Mouse (Mus musculus) forebrain, embryonic 10.5 days (tissue): ENCODE results near the gene Wdpcp. TPM values are rescaled to one million over a fixed set of nuclear protein-coding genes. Genes with fewer than 3 reads are reported as not detected.
A peak's percentile ranks its signal among the peaks of the same experiment; 100 is the strongest.

Experiments
- DNase-seq: peaks from one replicate; pipeline ENCODE4 v3.0.0-alpha.2; 2017; ENCODE audit warnings: low spot score; ENCODE audit errors: extremely low spot score
- H3K27ac ChIP-seq: fragments of 300-500 bp; sonication (generic); 2 replicates; pipeline ENCODE4 v1.5.1; 2016; ENCODE audit warnings: mild to moderate bottlenecking
- H3K27me3 ChIP-seq: fragments of 300-500 bp; sonication (generic); 2 replicates; pipeline ENCODE4 v1.6.1; 2016; ENCODE audit warnings: mild to moderate bottlenecking; ENCODE audit not compliant: poor library complexity, severe bottlenecking
- H3K36me3 ChIP-seq: fragments of 300-500 bp; sonication (generic); replicated peaks from 2 replicates; pipeline ENCODE4 v1.6.1; 2016; ENCODE audit warnings: mild to moderate bottlenecking, moderate library complexity
- H3K4me1 ChIP-seq: fragments of 300-500 bp; sonication (generic); 2 replicates; pipeline ENCODE4 v1.6.1; 2016
- H3K4me3 ChIP-seq: fragments of 300-500 bp; sonication (generic); 2 replicates; pipeline ENCODE4 v1.5.1; 2016; ENCODE audit warnings: mild to moderate bottlenecking, moderate library complexity
- H3K9me3 ChIP-seq: fragments of 300-500 bp; sonication (generic); 2 replicates; pipeline ENCODE4 v1.6.1; 2016; ENCODE audit warnings: mild to moderate bottlenecking, moderate library complexity
- whole genome bisulfite sequencing: fragments of 180-500 bp; shearing (Covaris S2); methylation state at CpG from one replicate; pipeline ENCODE4 v1.1.7; 2016; 5-methylcytosine and 5-hydroxymethylcytosine counted together
- microRNA-seq: library from miRNA; unstranded; fragments of <30 nt; microRNA quantifications from one replicate; pipeline ENCODE4, GENCODE M21; 2017
- polyA plus RNA-seq: library from polyadenylated mRNA; unstranded; fragments of >200 nt; fragmentation: Nextera tagmentation; extraction: Ambion mirVana; gene quantifications from 2 replicates; pipeline ENCODE4 v1.2.1, GENCODE M21; 2016

Wdpcp gene
- polyA plus RNA-seq, 1 experiment from 2014 or later: 11.4 TPM

GRCm38 (mm10) chr11:21864000-21864399 is 292.0 kb downstream of the Wdpcp start:
- 66% methylated on average over 6 of the region's 6 CpGs for WGBS
- no peaks in the 10 kb centered on the region for H3K36me3 ChIP-seq
- DNase-seq: no peak
- peak overlapping the region; percentile 74 for H3K27ac ChIP-seq
- no peak overlapping the region for H3K4me3 ChIP-seq
- H3K9me3 ChIP-seq: no peaks in the 10 kb centered on the region; the same call in 1 of the 2 replicates
- peaks cover 21% of the 10 kb centered on the region for H3K4me1 ChIP-seq
- H3K27me3 ChIP-seq: no peaks in the 10 kb centered on the region

- H3K36me3 ChIP-seq: no peaks in the 10 kb centered on the region
- no peak for DNase-seq
- peaks cover 24% of the 10 kb centered on the region for H3K4me1 ChIP-seq
- peak overlapping the region; percentile 74 for H3K27ac ChIP-seq
- WGBS: 75% methylated on average over 6 of the region's 6 CpGs
- H3K4me3 ChIP-seq: no peak overlapping the region
- H3K27me3 ChIP-seq: no peaks in the 10 kb centered on the region
- H3K9me3 ChIP-seq: no peaks in the 10 kb centered on the region; the same call in 1 of the 2 replicates
These were observed 292.5 kb downstream of the Wdpcp start for GRCm38 (mm10) chr11:21864516-21864915.

GRCm38 (mm10) chr11:21868675-21869074 is 296.6 kb downstream of the Wdpcp start:
- no peak for DNase-seq
- Histone ChIP-seq H3K27me3 (no peaks in the 10 kb centered on the region), H3K9me3 (no peaks in the 10 kb centered on the region), H3K4me1 (peaks cover 24% of the 10 kb centered on the region), H3K4me3 (no peak overlapping the region), H3K27ac (0 out of 2 replicates have a peak overlapping the region, but pooled peaks have one; percentile 53), H3K36me3 (no peaks in the 10 kb centered on the region)
- 70% methylated on average over 3 of the region's 3 CpGs for WGBS

DNA sequence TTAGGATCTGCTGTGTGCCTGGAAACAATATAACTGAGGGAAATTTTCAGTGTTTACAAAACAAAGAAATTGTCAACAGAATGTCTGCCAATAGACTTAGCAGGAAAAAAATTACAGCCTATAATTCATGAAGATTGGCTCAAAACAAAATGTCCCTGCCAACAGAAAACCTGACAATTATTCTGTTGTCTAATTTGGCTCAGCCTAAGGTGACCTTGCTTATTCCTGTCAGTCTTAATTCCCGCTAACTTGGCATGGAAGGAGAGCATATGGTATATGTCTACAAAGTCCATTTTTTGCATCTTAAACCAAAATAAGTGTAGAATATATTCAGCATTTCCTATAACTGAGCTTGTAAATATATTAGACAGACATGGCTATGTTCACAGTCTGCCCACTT is 298.8 kb downstream of the Wdpcp start:
- H3K4me1 ChIP-seq: peaks cover 9% of the 10 kb centered on the region
- H3K9me3 ChIP-seq: no peaks in the 10 kb centered on the region; the same call in 1 of the 2 replicates
- H3K27me3 ChIP-seq: no peaks in the 10 kb centered on the region
- H3K36me3 ChIP-seq: no peaks in the 10 kb centered on the region
- H3K4me3 ChIP-seq: no peak overlapping the region
- WGBS: 91% methylated on average over 1 of the region's 1 CpGs
- DNase-seq: no peak
- H3K27ac ChIP-seq: no peak overlapping the region

- Histone ChIP-seq H3K36me3 (no peaks in the 10 kb centered on the region), H3K9me3 (no peaks in the 10 kb centered on the region; the same call in 1 of the 2 replicates), H3K27ac (no peak overlapping the region), H3K27me3 (no peaks in the 10 kb centered on the region), H3K4me1 (peaks cover 9% of the 10 kb centered on the region), H3K4me3 (no peak overlapping the region)
- DNase-seq: no peak
- WGBS: 78% methylated on average over 4 of the region's 4 CpGs
These were observed 299.7 kb downstream of the Wdpcp start for GRCm38 (mm10) chr11:21871728-21872127.

DNA sequence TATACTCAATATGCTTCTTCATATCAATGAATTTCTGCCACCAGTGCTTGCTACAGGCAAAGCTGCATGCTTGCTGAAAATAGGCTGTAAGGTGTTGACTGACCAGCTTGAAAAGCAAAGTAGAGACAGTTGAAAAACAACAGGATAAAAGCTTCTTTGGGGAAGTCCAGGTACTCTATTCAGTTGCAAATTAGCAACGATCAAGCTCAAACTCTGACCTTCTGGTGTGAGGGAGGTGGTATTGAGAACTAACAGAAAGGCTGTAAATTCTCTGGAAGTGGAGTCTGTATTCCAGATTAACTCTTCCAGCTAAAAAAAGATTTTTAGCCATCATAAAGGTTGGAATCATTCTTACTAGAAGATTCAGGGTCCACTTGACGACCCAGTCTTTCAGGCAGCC is 303.0 kb downstream of the Wdpcp start:
- no peaks in the 10 kb centered on the region for H3K36me3 ChIP-seq
- no peaks in the 10 kb centered on the region for H3K27me3 ChIP-seq
- peaks cover 15% of the 10 kb centered on the region; the same call in 1 of the 2 replicates for H3K9me3 ChIP-seq
- no peaks in the 10 kb centered on the region for H3K4me1 ChIP-seq
- H3K4me3 ChIP-seq: no peak overlapping the region
- WGBS: 93% methylated on average over 2 of the region's 2 CpGs
- no peak overlapping the region for H3K27ac ChIP-seq
- DNase-seq: no peak

GRCm38 (mm10) chr11:21894696-21895095 is 322.7 kb downstream of the Wdpcp start:
- Histone ChIP-seq H3K27me3 (no peaks in the 10 kb centered on the region), H3K36me3 (no peaks in the 10 kb centered on the region), H3K4me1 (no peaks in the 10 kb centered on the region), H3K27ac (no peak overlapping the region), H3K9me3 (no peaks in the 10 kb centered on the region), H3K4me3 (no peak overlapping the region)
- no peak for DNase-seq
- WGBS: 82% methylated on average over 3 of the region's 3 CpGs

DNA sequence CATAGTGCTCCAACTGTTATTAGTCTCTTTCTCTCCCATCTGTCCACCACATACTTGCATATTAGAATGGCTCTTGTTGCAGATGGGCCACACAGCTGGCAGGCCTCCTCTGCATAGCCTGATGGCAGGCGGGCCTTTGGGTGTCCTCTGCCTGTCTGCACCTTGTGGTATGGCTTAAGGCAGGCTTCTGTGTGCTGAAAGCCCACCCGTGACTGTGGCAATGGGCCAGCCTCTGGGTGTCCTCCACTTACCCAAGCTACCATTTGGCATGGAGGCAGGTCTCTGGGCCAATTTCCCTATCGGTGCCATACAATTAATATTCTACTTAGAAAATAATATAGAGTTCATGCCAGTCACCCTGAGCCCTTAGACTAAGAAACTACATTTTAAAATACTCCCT is 350.5 kb downstream of the Wdpcp start:
- no peak for DNase-seq
- Histone ChIP-seq H3K27ac (no peak overlapping the region), H3K27me3 (no peaks in the 10 kb centered on the region), H3K4me3 (no peak overlapping the region), H3K4me1 (no peaks in the 10 kb centered on the region), H3K36me3 (no peaks in the 10 kb centered on the region), H3K9me3 (no peaks in the 10 kb centered on the region)
- 84% methylated on average over 3 of the region's 3 CpGs for WGBS

Small RNA genes lying within 50 kb of the gene (microRNA-seq; reads per million reads assigned to microRNA genes)
- gene Gm22990: not detected

Other genes with a start within 250 kb of the Wdpcp start
- 44.5 and 45.2 TPM in 2 replicates for gene Ugp2, start 201.0 kb upstream of the Wdpcp start, polyA plus RNA-seq
- gene Mdh1, start 132 bp downstream of the Wdpcp start, polyA plus RNA-seq: 428 and 437 TPM in 2 replicates